Mouse (Mus musculus): Measurements from ENCODE around the gene Gm47791. TPM values are rescaled to one million over a fixed set of nuclear protein-coding genes. Genes with fewer than 3 reads are reported as not detected.

The Gm47791 gene
- polyA plus RNA-seq, 1 experiment from 2014 or later, result not detected

DNA sequence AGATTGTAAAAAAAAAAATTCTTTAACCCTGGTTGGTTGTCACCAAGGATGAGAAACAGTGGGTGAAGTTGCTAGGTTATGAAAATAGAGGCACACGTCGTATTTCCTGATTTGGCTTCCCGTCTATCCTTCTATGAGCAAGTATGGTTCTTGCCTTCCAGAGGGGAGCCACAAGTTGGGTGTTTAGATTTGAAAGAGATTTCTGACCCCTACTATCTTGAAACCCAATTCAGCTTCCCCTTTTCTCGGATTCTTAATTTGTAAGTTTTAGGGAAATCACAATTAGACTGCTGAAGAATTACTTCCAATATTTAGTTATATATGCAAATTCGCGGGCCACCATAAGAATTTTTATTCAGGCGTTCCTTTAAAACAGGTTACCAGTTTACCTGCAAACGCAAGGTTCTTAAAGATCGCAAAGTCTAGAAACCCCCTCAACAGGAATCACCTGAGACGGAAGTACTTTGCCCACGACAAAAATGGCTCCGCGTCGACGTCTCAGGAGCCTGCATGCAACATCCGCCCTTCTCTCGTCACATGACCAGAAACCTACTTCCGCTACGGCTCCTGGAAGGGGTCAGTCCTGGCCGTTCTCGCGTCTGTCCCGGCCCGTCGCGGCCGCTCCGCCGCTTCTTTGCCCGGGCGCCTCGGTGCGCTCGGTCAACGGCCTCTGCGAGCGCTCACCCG lies 46.6 kb downstream of the Gm47791 start, which contains the start of gene Mff:
Gene Mff, plus strand, starts transcription at position 552 of the 687 bp plus-strand sequence.
- H3K27ac ChIP-seq, result peak within 1 kb of the TSS; percentile 36
- peaks cover 43% of the 10 kb centered on the region for H3K79me2 ChIP-seq (ENCODE audit: inconsistent target)
- H3K4me3 ChIP-seq (ENCODE audit: inconsistent target), result peak within 1 kb of the TSS; percentile 97
- H3K36me3 ChIP-seq (ENCODE audit: inconsistent target), result peaks cover 10% of the 10 kb centered on the region
- 7% methylated on average over 38 of the region's 38 CpGs for WGBS (ENCODE audit: missing documents)

Other genes with a start within 250 kb of the Gm47791 start
- not detected in 3 replicates for gene Col4a4, start 184.4 kb downstream of the Gm47791 start, polyA plus RNA-seq (2018)
- not detected in 3 replicates for gene Col4a3, start 184.3 kb downstream of the Gm47791 start, polyA plus RNA-seq (2018)
- gene Mff, start 46.4 kb downstream of the Gm47791 start, polyA plus RNA-seq (2018), result 102 to 118 TPM (median 104 TPM) in 3 replicates
- not detected in 3 replicates for gene Tm4sf20, start 2.8 kb downstream of the Gm47791 start, polyA plus RNA-seq (2018)
- 27.2 to 65.1 TPM (median 30.0 TPM) in 3 replicates for gene Agfg1, start 68.2 kb upstream of the Gm47791 start, polyA plus RNA-seq (2018)
- gene A030005L19Rik, start 142.1 kb upstream of the Gm47791 start, polyA plus RNA-seq (2018), result not detected in 3 replicates
- gene A030014E15Rik, start 153.7 kb upstream of the Gm47791 start, polyA plus RNA-seq (2018), result not detected in 3 replicates
- gene Gm6217, start 160.2 kb upstream of the Gm47791 start, polyA plus RNA-seq (2018), result not detected in 3 replicates
- not detected in 3 replicates for gene A030003K21Rik, start 172.1 kb upstream of the Gm47791 start, polyA plus RNA-seq (2018)
- not detected in 3 replicates for gene Gm7544, start 184.8 kb upstream of the Gm47791 start, polyA plus RNA-seq (2018)
- gene Gm47955, start 189.0 kb upstream of the Gm47791 start, polyA plus RNA-seq (2018), result not detected in 3 replicates
- not detected in 3 replicates for gene Gm47959, start 229.3 kb upstream of the Gm47791 start, polyA plus RNA-seq (2018)

Data from macrophage (primary cell).